Mouse (Mus musculus) myocyte (in vitro differentiated cells): ENCODE data around the gene Ppid.

Source experiments
- CEBPB ChIP-seq: IDR thresholded peaks from 2 replicates; pipeline ENCODE4 v1.6.1; 2011; ENCODE audit warnings: mild to moderate bottlenecking, moderate library complexity; ENCODE audit not compliant: poor library complexity, insufficient read depth, severe bottlenecking
- POLR2A ChIP-seq: IDR thresholded peaks from one replicate; pipeline ENCODE4 v1.6.1; 2011; ENCODE audit warnings: low read depth, mild to moderate bottlenecking, control low read depth, moderate library complexity; ENCODE audit not compliant: insufficient read length
- POLR2AphosphoS2 ChIP-seq: IDR thresholded peaks from one replicate; pipeline ENCODE4 v1.6.1; 2011; ENCODE audit warnings: low read depth, control low read depth; ENCODE audit not compliant: insufficient read length
- TCF3 ChIP-seq: IDR thresholded peaks from one replicate; pipeline ENCODE4 v1.6.1; 2011; ENCODE audit warnings: low read depth, control low read depth; ENCODE audit not compliant: insufficient read length
- USF1 ChIP-seq: IDR thresholded peaks from one replicate; pipeline ENCODE4 v1.6.1; 2011; ENCODE audit warnings: low read depth, mild to moderate bottlenecking, control low read depth, moderate library complexity

GRCm38 (mm10) chr3:79591793-79592471 is 790 bp downstream of the Ppid start:
- no peak for TF ChIP-seq POLR2A
- no peak for TF ChIP-seq CEBPB
- no peak for TF ChIP-seq USF1
- no peak for TF ChIP-seq TCF3
- TF ChIP-seq POLR2AphosphoS2, result no peak
